Mouse (Mus musculus) kidney, embryonic 14.5 days (tissue): ENCODE measurements at regions not wholly inside any gene's neighbourhood (a gene's known extent, or its start where the extent isn't known, plus 50 kb on each side); places are given as distances from the start of the nearest gene placed in this dataset.
"Not testable (repeated sequence)": the region's sequence is repeated elsewhere in the genome, so short reads cannot be mapped to it uniquely, and the experiment has no call there.

ENCODE experiments used
- ATAC-seq: fragments of 200-750 bp; cut with Nextera tagmentation; 2 replicates; pipeline ENCODE4 v1.8.0; 2017; ENCODE audit warnings: moderate number of reproducible peaks, mild to moderate bottlenecking, moderate TSS enrichment, moderate library complexity; ENCODE audit not compliant: low FRiP score, low TSS enrichment
- H3K27ac ChIP-seq: fragments of 300-500 bp; sonication (generic); 2 replicates; pipeline ENCODE4 v1.5.1; 2014; ENCODE audit warnings: low read depth, mild to moderate bottlenecking, low read length, moderate library complexity, mixed read lengths
- H3K27me3 ChIP-seq: fragments of 300-500 bp; sonication (generic); 2 replicates; pipeline ENCODE4 v1.6.1; 2014; ENCODE audit warnings: mild to moderate bottlenecking, low read length; ENCODE audit not compliant: control insufficient read depth, insufficient read depth
- H3K36me3 ChIP-seq: fragments of 300-500 bp; sonication (generic); 2 replicates; pipeline ENCODE4 v1.6.1; 2014; ENCODE audit warnings: low read length, mixed read lengths; ENCODE audit not compliant: control insufficient read depth, insufficient read depth
- H3K4me1 ChIP-seq: fragments of 300-500 bp; sonication (generic); 2 replicates; pipeline ENCODE4 v1.6.1; 2014; ENCODE audit warnings: low read length, mixed read lengths; ENCODE audit not compliant: control insufficient read depth, insufficient read depth
- H3K4me2 ChIP-seq: fragments of 300-500 bp; sonication (generic); replicated peaks from 2 replicates; pipeline ENCODE4 v1.6.1; 2014; ENCODE audit warnings: low read depth, mild to moderate bottlenecking, low read length
- H3K4me3 ChIP-seq: fragments of 300-500 bp; sonication (generic); 2 replicates; pipeline ENCODE4 v1.5.1; 2014; ENCODE audit warnings: mild to moderate bottlenecking, low read length
- H3K9ac ChIP-seq: fragments of 300-500 bp; sonication (generic); 2 replicates; pipeline ENCODE4 v1.6.1; 2014; ENCODE audit warnings: low read depth, mild to moderate bottlenecking, low read length, moderate library complexity
- H3K9me3 ChIP-seq: fragments of 300-500 bp; sonication (generic); 2 replicates; pipeline ENCODE4 v1.6.1; 2016; ENCODE audit warnings: low read length; ENCODE audit not compliant: control insufficient read depth
- WGBS: fragments of 180-500 bp; shearing (Covaris S2); extraction: QIAGEN DNeasy Blood & Tissue Kit; methylation state at CpG from one replicate; pipeline ENCODE4 v1.1.7; 2014; 5-methylcytosine and 5-hydroxymethylcytosine counted together

DNA sequence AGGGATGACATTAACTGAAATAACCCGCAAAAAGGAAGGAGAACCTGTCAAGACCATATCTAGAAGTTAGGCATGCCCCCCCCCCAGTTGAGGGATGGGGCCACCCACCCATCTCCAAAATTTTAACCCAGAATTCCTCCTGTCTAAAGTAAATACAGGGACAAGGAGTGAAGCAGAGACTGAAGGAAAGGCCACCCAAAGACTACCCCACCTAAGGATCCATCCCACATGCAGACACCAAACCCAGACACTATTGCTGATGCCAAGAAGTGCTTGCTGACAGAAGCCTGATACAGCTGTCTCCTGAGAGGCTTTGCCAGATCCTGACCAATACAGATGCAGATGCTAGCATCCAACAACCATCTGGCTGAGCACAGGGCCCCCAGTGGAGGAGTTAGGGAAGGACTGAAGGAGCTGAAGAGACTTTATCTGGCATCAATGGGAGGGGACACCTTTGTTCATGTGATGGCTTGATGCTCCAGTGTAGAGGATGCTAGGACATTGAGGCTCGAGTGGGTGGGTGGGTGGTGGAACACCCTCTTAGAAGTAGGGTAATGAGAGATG lies 379.2 kb upstream of the Ercc4 start:
- H3K4me1 ChIP-seq, H3K4me3 ChIP-seq, H3K27ac ChIP-seq, H3K9ac ChIP-seq, H3K27me3 ChIP-seq, H3K4me2 ChIP-seq, H3K9me3 ChIP-seq, ATAC-seq, H3K36me3 ChIP-seq: not testable (repeated sequence)
- WGBS = 80% methylated on average over 2 of the region's 2 CpGs

GRCm38 (mm10) chr16:12731588-12731987 lies 377.9 kb upstream of the Ercc4 start:
- no peak overlapping the region for H3K27ac ChIP-seq
- H3K27me3 ChIP-seq = no peaks in the 10 kb centered on the region
- H3K4me2 ChIP-seq = no peak overlapping the region
- no peaks in the 10 kb centered on the region for H3K36me3 ChIP-seq
- no peaks in the 10 kb centered on the region for H3K4me1 ChIP-seq
- 91% methylated on average over 2 of the region's 2 CpGs for WGBS
- no peaks in the 10 kb centered on the region for H3K9me3 ChIP-seq
- no peak overlapping the region for H3K9ac ChIP-seq
- no peak overlapping the region for H3K4me3 ChIP-seq
- ATAC-seq = no peak

GRCm38 (mm10) chr16:12742472-12742871 lies 367.0 kb upstream of the Ercc4 start:
- no peak overlapping the region for H3K9ac ChIP-seq
- no peaks in the 10 kb centered on the region for H3K36me3 ChIP-seq
- H3K27me3 ChIP-seq = no peaks in the 10 kb centered on the region
- no peaks in the 10 kb centered on the region for H3K9me3 ChIP-seq
- no peak overlapping the region for H3K4me3 ChIP-seq
- H3K4me2 ChIP-seq = no peak overlapping the region
- H3K4me1 ChIP-seq = no peaks in the 10 kb centered on the region
- ATAC-seq = no peak
- no peak overlapping the region for H3K27ac ChIP-seq

GRCm38 (mm10) chr16:12753181-12753580 lies 356.3 kb upstream of the Ercc4 start:
- H3K9me3 ChIP-seq = no peaks in the 10 kb centered on the region
- ATAC-seq = no peak

DNA sequence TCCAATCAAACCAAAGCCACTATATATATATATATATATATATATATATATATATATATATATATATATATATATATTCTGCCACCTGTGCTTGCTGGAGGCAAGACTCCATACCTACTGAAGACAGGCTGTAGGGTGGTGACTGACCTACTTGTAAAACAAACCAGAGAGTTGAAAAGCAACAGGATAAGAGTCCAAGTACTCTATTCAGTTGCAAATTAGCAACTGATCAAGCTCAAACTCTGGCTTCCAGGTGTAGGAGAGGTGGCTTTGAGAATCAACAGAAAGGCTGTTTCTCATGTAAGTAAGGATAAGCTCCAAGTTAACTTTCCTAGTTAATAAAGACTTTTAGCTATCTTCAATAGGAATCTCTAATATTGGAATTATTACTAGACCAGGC lies 355.1 kb upstream of the Ercc4 start:
- Histone ChIP-seq H3K27me3 (no peaks in the 10 kb centered on the region), H3K4me3 (no peak overlapping the region), H3K27ac (no peak overlapping the region), H3K9ac (no peak overlapping the region), H3K4me2 (no peak overlapping the region), H3K9me3 (no peaks in the 10 kb centered on the region), H3K4me1 (no peaks in the 10 kb centered on the region), H3K36me3 (no peaks in the 10 kb centered on the region)
- no peak for ATAC-seq

More at GRCm38 (mm10) chr16:12753181-12753580, 356.3 kb upstream of the Ercc4 start:
- H3K27me3 ChIP-seq = no peaks in the 10 kb centered on the region
- no peak overlapping the region for H3K27ac ChIP-seq
- no peaks in the 10 kb centered on the region for H3K4me1 ChIP-seq
- no peak overlapping the region for H3K4me2 ChIP-seq
- 92% methylated on average over 3 of the region's 3 CpGs for WGBS
- no peak overlapping the region for H3K4me3 ChIP-seq
- no peaks in the 10 kb centered on the region for H3K36me3 ChIP-seq
- no peak overlapping the region for H3K9ac ChIP-seq

- Histone ChIP-seq H3K4me3 (no peak overlapping the region), H3K9me3 (no peaks in the 10 kb centered on the region), H3K27ac (no peak overlapping the region), H3K9ac (no peak overlapping the region), H3K27me3 (no peaks in the 10 kb centered on the region), H3K4me2 (no peak overlapping the region), H3K4me1 (no peaks in the 10 kb centered on the region), H3K36me3 (no peaks in the 10 kb centered on the region)
- WGBS = 87% methylated on average over 4 of the region's 4 CpGs
- no peak for ATAC-seq
These were observed 350.9 kb upstream of the Ercc4 start for GRCm38 (mm10) chr16:12758594-12758993.

DNA sequence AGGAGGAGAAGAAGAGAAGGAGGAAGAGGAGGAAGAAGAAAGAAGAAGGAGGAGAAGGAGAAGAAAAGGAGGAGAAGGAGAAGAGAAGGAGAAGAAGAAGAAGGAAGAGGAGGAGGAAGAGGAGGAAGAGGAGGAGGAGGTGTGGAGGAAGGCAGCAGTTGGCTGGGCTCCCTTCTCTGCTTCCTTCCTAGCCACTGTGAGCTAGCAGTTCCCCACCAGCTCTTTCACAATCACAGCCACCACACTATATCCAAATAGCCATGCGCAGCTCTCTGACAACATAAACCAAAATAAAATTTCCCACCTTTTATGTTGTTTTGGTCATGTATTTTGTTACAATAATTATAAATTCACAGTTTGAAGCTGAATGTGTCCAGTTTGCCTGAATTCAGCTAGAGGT lies 345.3 kb upstream of the Ercc4 start:
- H3K36me3 ChIP-seq = no peaks in the 10 kb centered on the region

DNA sequence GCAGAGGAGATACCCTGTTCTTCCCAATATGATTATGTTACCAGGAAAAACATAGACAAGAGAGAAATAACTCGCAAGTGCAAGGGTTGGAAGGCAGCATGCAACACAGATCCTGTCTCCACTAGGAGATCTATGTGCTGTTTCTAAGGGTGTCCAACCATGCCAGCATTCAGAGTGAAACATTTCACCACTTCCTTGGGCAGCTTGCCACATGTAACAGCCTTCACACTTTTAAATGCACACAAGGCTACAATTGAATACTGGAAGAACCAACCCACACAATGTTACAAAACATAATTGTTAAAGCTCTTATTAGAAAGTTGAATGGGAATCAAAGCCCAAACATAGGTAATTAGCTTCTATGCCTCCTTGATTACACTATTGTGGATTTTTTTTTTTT lies 344.9 kb upstream of the Ercc4 start:
- H3K27ac ChIP-seq = no peak overlapping the region
- H3K9ac ChIP-seq = no peak overlapping the region
- ATAC-seq = no peak
- H3K36me3 ChIP-seq = no peaks in the 10 kb centered on the region
- no peaks in the 10 kb centered on the region for H3K27me3 ChIP-seq
- no peaks in the 10 kb centered on the region for H3K4me1 ChIP-seq
- no peak overlapping the region for H3K4me2 ChIP-seq
- H3K4me3 ChIP-seq = no peak overlapping the region
- no peaks in the 10 kb centered on the region for H3K9me3 ChIP-seq
- WGBS = 79% methylated on average over 1 of the region's 1 CpGs

More for the DNA sequence above, 345.3 kb upstream of the Ercc4 start:
- Histone ChIP-seq H3K27me3 (no peaks in the 10 kb centered on the region), H3K9ac (no peak overlapping the region), H3K27ac (no peak overlapping the region), H3K9me3 (no peaks in the 10 kb centered on the region), H3K4me3 (no peak overlapping the region), H3K4me2 (no peak overlapping the region), H3K4me1 (no peaks in the 10 kb centered on the region)
- 95% methylated on average over 1 of the region's 1 CpGs for WGBS
- no peak for ATAC-seq

GRCm38 (mm10) chr16:12766846-12767245 lies 342.6 kb upstream of the Ercc4 start:
- no peaks in the 10 kb centered on the region for H3K27me3 ChIP-seq
- ATAC-seq = no peak
- H3K4me1 ChIP-seq = no peaks in the 10 kb centered on the region
- H3K4me2 ChIP-seq = no peak overlapping the region
- no peak overlapping the region for H3K9ac ChIP-seq
- H3K36me3 ChIP-seq = no peaks in the 10 kb centered on the region
- H3K4me3 ChIP-seq = no peak overlapping the region
- no peaks in the 10 kb centered on the region for H3K9me3 ChIP-seq
- no peak overlapping the region for H3K27ac ChIP-seq
- WGBS = 95% methylated on average over 7 of the region's 7 CpGs
